Mouse (Mus musculus) hindbrain, postnatal 0 days (tissue): ENCODE measurements around the gene Syndig1l. TPM values are rescaled to one million over a fixed set of nuclear protein-coding genes. Genes with fewer than 3 reads are reported as not detected.
A peak's percentile ranks its signal among the peaks of the same experiment; 100 is the strongest.

Experiments used
- ATAC-seq: fragments of 200-750 bp; cut with Nextera tagmentation; 2 replicates; pipeline ENCODE4 v1.8.0; 2017; ENCODE audit warnings: mild to moderate bottlenecking, moderate TSS enrichment, moderate library complexity
- DNase-seq: peaks from one replicate; pipeline ENCODE4 v3.0.0-alpha.2; 2015; ENCODE audit warnings: low spot score
- H3K27ac ChIP-seq: fragments of 300-500 bp; sonication (generic); 2 replicates; pipeline ENCODE4 v1.5.1; 2014; ENCODE audit warnings: mild to moderate bottlenecking
- H3K27me3 ChIP-seq: fragments of 300-500 bp; sonication (generic); 2 replicates; pipeline ENCODE4 v1.6.1; 2014; ENCODE audit warnings: low read length, mixed read lengths; ENCODE audit not compliant: insufficient read depth
- H3K36me3 ChIP-seq: fragments of 300-500 bp; sonication (generic); 2 replicates; pipeline ENCODE4 v1.6.1; 2014; ENCODE audit warnings: low read length, mixed read lengths; ENCODE audit not compliant: insufficient read depth
- H3K4me1 ChIP-seq: fragments of 300-500 bp; sonication (generic); 2 replicates; pipeline ENCODE4 v1.6.1; 2014; ENCODE audit warnings: antibody characterized with exemption, low read length, mixed read lengths; ENCODE audit not compliant: insufficient read depth
- H3K4me2 ChIP-seq: fragments of 300-500 bp; sonication (generic); 2 replicates; pipeline ENCODE4 v1.6.1; 2014; ENCODE audit warnings: low read depth, mild to moderate bottlenecking, low read length, moderate library complexity, mixed read lengths
- H3K4me3 ChIP-seq: fragments of 300-500 bp; sonication (generic); 2 replicates; pipeline ENCODE4 v1.5.1; 2014; ENCODE audit warnings: low read length
- H3K9ac ChIP-seq: fragments of 300-500 bp; sonication (generic); replicated peaks from 2 replicates; pipeline ENCODE4 v1.6.1; 2014; ENCODE audit warnings: mild to moderate bottlenecking, low read length, moderate library complexity, mixed read lengths
- H3K9me3 ChIP-seq: fragments of 300-500 bp; sonication (generic); 2 replicates; pipeline ENCODE4 v1.6.1; 2016; ENCODE audit warnings: low read length, mixed read lengths
- CTCF ChIP-seq: IDR thresholded peaks from 2 replicates; pipeline ENCODE4 v1.5.1; 2016; ENCODE audit warnings: antibody characterized with exemption, control low read depth, low read depth
- WGBS: fragments of 180-500 bp; shearing (Covaris S2); extraction: QIAGEN DNeasy Blood & Tissue Kit; methylation state at CpG from one replicate; pipeline ENCODE4 v1.1.7; 2014; 5-methylcytosine and 5-hydroxymethylcytosine counted together
- polyA plus RNA-seq: library from polyadenylated mRNA; unstranded; fragments of >200 nt; fragmentation: Nextera tagmentation; extraction: Ambion mirVana; gene quantifications from 2 replicates; pipeline ENCODE4 v1.2.1, GENCODE M21; 2015
- total RNA-seq: library from RNA; depleted of rRNA; stranded (reverse); fragments of >200 nt; gene quantifications from 2 replicates; pipeline ENCODE4 v1.2.3, GENCODE M21; 2014

Gene Syndig1l
- total and polyA plus RNA-seq, 2 experiments from 2014 or later = 12.2 to 19.6 TPM

- DNase-seq = no peak
- no peak for TF ChIP-seq CTCF
- WGBS = 69% methylated on average over 3 of the region's 3 CpGs
These were observed 22.6 kb downstream of the Syndig1l start for GRCm38 (mm10) chr12:84676011-84676410.

GRCm38 (mm10) chr12:84674666-84675526 is 23.7 kb downstream of the Syndig1l start:
- Histone ChIP-seq H3K4me1 (peaks cover 4% of the 10 kb centered on the region), H3K27ac (no peak overlapping the region), H3K9ac (no peak overlapping the region), H3K9me3 (no peaks in the 10 kb centered on the region), H3K36me3 (no peaks in the 10 kb centered on the region), H3K27me3 (no peaks in the 10 kb centered on the region), H3K4me2 (no peak overlapping the region), H3K4me3 (no peak overlapping the region)
- ATAC-seq = no peak
- no peak for TF ChIP-seq CTCF
- no peak for DNase-seq
- WGBS = 23% methylated on average over 14 of the region's 14 CpGs

More at GRCm38 (mm10) chr12:84676011-84676410, 22.6 kb downstream of the Syndig1l start:
- Histone ChIP-seq H3K4me1 (peaks cover 4% of the 10 kb centered on the region), H3K9ac (no peak overlapping the region), H3K27ac (no peak overlapping the region), H3K4me3 (no peak overlapping the region), H3K4me2 (no peak overlapping the region), H3K36me3 (no peaks in the 10 kb centered on the region), H3K9me3 (no peaks in the 10 kb centered on the region), H3K27me3 (no peaks in the 10 kb centered on the region)
- ATAC-seq = no peak

GRCm38 (mm10) chr12:84671646-84672045 is 27.0 kb downstream of the Syndig1l start:
- no peaks in the 10 kb centered on the region for H3K36me3 ChIP-seq
- no peak overlapping the region for H3K4me3 ChIP-seq
- H3K27ac ChIP-seq = no peak overlapping the region
- H3K4me1 ChIP-seq = peaks cover 4% of the 10 kb centered on the region
- H3K9ac ChIP-seq = no peak overlapping the region
- ATAC-seq = no peak
- 33% methylated on average over 10 of the region's 10 CpGs for WGBS
- H3K4me2 ChIP-seq = no peak overlapping the region
- no peaks in the 10 kb centered on the region for H3K27me3 ChIP-seq
- no peaks in the 10 kb centered on the region for H3K9me3 ChIP-seq
- TF ChIP-seq CTCF = no peak
- no peak for DNase-seq

GRCm38 (mm10) chr12:84670555-84670954 is 28.1 kb downstream of the Syndig1l start:
- Histone ChIP-seq H3K9ac (no peak overlapping the region), H3K36me3 (no peaks in the 10 kb centered on the region), H3K27ac (no peak overlapping the region), H3K9me3 (no peaks in the 10 kb centered on the region), H3K4me1 (peaks cover 4% of the 10 kb centered on the region), H3K4me2 (no peak overlapping the region), H3K4me3 (no peak overlapping the region), H3K27me3 (no peaks in the 10 kb centered on the region)
- 95% methylated on average over 3 of the region's 3 CpGs for WGBS
- peak; percentile 39 for DNase-seq
- TF ChIP-seq CTCF = peak; percentile 59
- ATAC-seq = no peak

- WGBS = 9% methylated on average over 3 of the region's 3 CpGs
- Histone ChIP-seq H3K4me3 (no peak overlapping the region), H3K27ac (no peak overlapping the region), H3K27me3 (no peaks in the 10 kb centered on the region), H3K9me3 (no peaks in the 10 kb centered on the region), H3K4me2 (no peak overlapping the region), H3K4me1 (no peaks in the 10 kb centered on the region), H3K9ac (no peak overlapping the region), H3K36me3 (no peaks in the 10 kb centered on the region)
- TF ChIP-seq CTCF = peak; percentile 98
- DNase-seq (peak; percentile 78), ATAC-seq (peak; percentile 69)
These were observed 44.7 kb downstream of the Syndig1l start for GRCm38 (mm10) chr12:84653912-84654311.

- Histone ChIP-seq H3K4me2 (no peak overlapping the region), H3K9me3 (no peaks in the 10 kb centered on the region), H3K9ac (no peak overlapping the region), H3K4me1 (no peaks in the 10 kb centered on the region), H3K4me3 (no peak overlapping the region), H3K36me3 (no peaks in the 10 kb centered on the region), H3K27ac (no peak overlapping the region), H3K27me3 (no peaks in the 10 kb centered on the region)
- 73% methylated on average over 13 of the region's 13 CpGs for WGBS
- TF ChIP-seq CTCF = no peak
- DNase-seq = no peak
- ATAC-seq = no peak
These were observed 48.4 kb downstream of the Syndig1l start for GRCm38 (mm10) chr12:84650234-84650633.

GRCm38 (mm10) chr12:84640654-84641053 is 58.0 kb downstream of the Syndig1l start, which contains the start of gene Vrtn:
Gene Vrtn, plus strand, starts transcription at chr12:84641019.
- Histone ChIP-seq H3K4me3 (no peak within 1 kb of the TSS), H3K9me3 (no peaks in the 10 kb centered on the region), H3K4me1 (no peaks in the 10 kb centered on the region), H3K4me2 (no peak within 1 kb of the TSS), H3K27me3 (peaks cover 27% of the 10 kb centered on the region), H3K9ac (no peak within 1 kb of the TSS), H3K36me3 (no peaks in the 10 kb centered on the region), H3K27ac (no peak within 1 kb of the TSS)
- WGBS = 7% methylated on average over 9 of the region's 9 CpGs
- ATAC-seq (no peak), DNase-seq (no peak)
- no peak for TF ChIP-seq CTCF
